Mouse (Mus musculus): ENCODE results near the gene A830005F24Rik. TPM values are rescaled to one million over a fixed set of nuclear protein-coding genes. Genes with fewer than 3 reads are reported as not detected.

The A830005F24Rik gene
- not detected for polyA plus RNA-seq (2014; fragmentation: Illumina TruSeq; extraction: RNeasy Lipid Tissue Mini Kit (QIAGEN cat#74804); ENCODE audit: low read depth, low replicate concordance)

GRCm38 (mm10) chr13:48513003-48513929, at the start of gene A830005F24Rik, which contains the start of gene Zfp169:
A830005F24Rik (plus strand) TSS chr13:48513570.
Zfp169 (minus strand) TSS chr13:48513451.

Other genes with a start within 250 kb of the A830005F24Rik start
- 3.8 TPM for gene Zfp169, start 119 bp upstream of the A830005F24Rik start, polyA plus RNA-seq (2014; fragmentation: Illumina TruSeq; extraction: RNeasy Lipid Tissue Mini Kit (QIAGEN cat#74804); ENCODE audit: low read depth, low replicate concordance)
- gene Ptpdc1, start 112.1 kb downstream of the A830005F24Rik start, polyA plus RNA-seq (2014; fragmentation: Illumina TruSeq; extraction: RNeasy Lipid Tissue Mini Kit (QIAGEN cat#74804); ENCODE audit: low read depth, low replicate concordance) = 18.9 TPM
- not detected for gene Barx1, start 149.4 kb downstream of the A830005F24Rik start, polyA plus RNA-seq (2014; fragmentation: Illumina TruSeq; extraction: RNeasy Lipid Tissue Mini Kit (QIAGEN cat#74804); ENCODE audit: low read depth, low replicate concordance)